In genomic region chr17:26836786-26837545, GRCm38 (mm10) we compare ENCODE assay signal across 14 mouse cellular contexts. TPM values are rescaled to one million over a fixed set of nuclear protein-coding genes. Genes with fewer than 3 reads are reported as not detected.
DNase-seq lines count a peak whose midpoint lies in the region; ATAC-seq lines count a peak whose summit lies in the region.
"Had no signal": no experiment of that assay in that cellular context is flagged by ENCODE, and none has a peak within 500 bp of the region (broad histone marks: within the 10 kb centered on the region; RNA-seq: fewer than 3 reads in every experiment).

No protein-coding gene starts in this region.

- ATAC-seq in heart, embryonic 14.5 days (ENCODE audit: insufficient number of reproducible peaks, insufficient read depth, low FRiP score, low read depth) = no peak
- no peak for ATAC-seq in stomach, embryonic 16.5 days (ENCODE audit: insufficient read depth, low FRiP score)
- ATAC-seq: activated CD4-positive, CD25-positive, alpha-beta regulatory T cell, adult 4 months had no signal

- peak overlapping the region; percentile 80 for H3K4me3 ChIP-seq in heart, embryonic 10.5 days
- peak overlapping the region; percentile 63 to 81 for H3K4me3 ChIP-seq in heart, embryonic 14.5 days (ENCODE audit: control insufficient read depth in 1 of 2, insufficient read depth in 1 of 2, low read depth in 1 of 2, low read length in 2 of 2)
- H3K4me3 ChIP-seq in stomach, embryonic 16.5 days (replicated peaks; ENCODE audit: low read length) = peak overlapping the region; percentile 12
- H3K4me3 ChIP-seq: hindbrain, embryonic 15.5 days; layer of hippocampus, adult 2 months; midbrain, embryonic 12.5 days had no signal

- H3K4me2 ChIP-seq in heart, embryonic 14.5 days (ENCODE audit: low read length) = peak overlapping the region; percentile 84
- no peak overlapping the region for H3K4me2 ChIP-seq in stomach, embryonic 16.5 days (ENCODE audit: low read depth, low read length)
- H3K4me2 ChIP-seq: hindbrain, embryonic 15.5 days; midbrain, embryonic 12.5 days had no signal

- WGBS in heart, embryonic 10.5 days = 6% methylated on average over 19 of the region's 19 CpGs
- WGBS in heart, embryonic 14.5 days = 5% methylated on average over 19 of the region's 19 CpGs
- WGBS in stomach, embryonic 16.5 days = 8% methylated on average over 19 of the region's 19 CpGs

- H3K4me1 ChIP-seq in heart, embryonic 10.5 days = peaks cover 18% of the 10 kb centered on the region
- peaks cover 3 to 6% of the 10 kb centered on the region in 2 experiments; a peak in 3 of 4 replicates for H3K4me1 ChIP-seq in heart, embryonic 14.5 days (ENCODE audit: control insufficient read depth in 2 of 2, insufficient read depth in 2 of 2, low read length in 2 of 2)
- H3K4me1 ChIP-seq in stomach, embryonic 16.5 days (ENCODE audit: control insufficient read depth, insufficient read depth, low read length) = no peaks in the 10 kb centered on the region; the same call in 1 of the 2 replicates
- H3K4me1 ChIP-seq: midbrain, embryonic 12.5 days had no signal

- peaks cover 67% of the 10 kb centered on the region for H3K36me3 ChIP-seq in heart, embryonic 10.5 days
- peaks cover 60% of the 10 kb centered on the region for H3K36me3 ChIP-seq in heart, embryonic 14.5 days (ENCODE audit: control insufficient read depth, insufficient read depth, low read length)
- H3K36me3 ChIP-seq in stomach, embryonic 16.5 days (ENCODE audit: control insufficient read depth, insufficient read depth, low read length) = no peaks in the 10 kb centered on the region
- H3K36me3 ChIP-seq: hindbrain, embryonic 15.5 days; midbrain, embryonic 12.5 days had no signal

- H3K9ac ChIP-seq in heart, embryonic 14.5 days (ENCODE audit: low read length) = peak overlapping the region; percentile 100
- no peak overlapping the region for H3K9ac ChIP-seq in stomach, embryonic 16.5 days (ENCODE audit: low read length)
- H3K9ac ChIP-seq: hindbrain, embryonic 15.5 days; midbrain, embryonic 12.5 days had no signal

- peaks cover 79% of the 10 kb centered on the region for H3K27me3 ChIP-seq in heart, embryonic 10.5 days (ENCODE audit: insufficient read depth, poor library complexity, severe bottlenecking)
- peaks cover 46% of the 10 kb centered on the region for H3K27me3 ChIP-seq in heart, embryonic 14.5 days (ENCODE audit: control insufficient read depth, insufficient read depth, low read length)
- peaks cover 75% of the 10 kb centered on the region for H3K27me3 ChIP-seq in stomach, embryonic 16.5 days (ENCODE audit: control insufficient read depth, insufficient read depth, low read length)

- peak; percentile 73 for DNase-seq in heart, embryonic 10.5 days (ENCODE audit: low spot score)
- DNase-seq in heart, adult 9 months (ENCODE audit: low spot score in 2 of 2) = no peak
- DNase-seq in retina, embryonic 14.5 days (ENCODE audit: low spot score) = peak; percentile 33
- no peak for DNase-seq in retina, postnatal 1 day
- DNase-seq in thymus, postnatal 4 days = no peak
- DNase-seq: liver had no signal

- H3K9me3 ChIP-seq in heart, embryonic 10.5 days = no peaks in the 10 kb centered on the region
- H3K9me3 ChIP-seq in heart, embryonic 14.5 days (ENCODE audit: control insufficient read depth, low read length) = no peaks in the 10 kb centered on the region; the same call in 1 of the 2 replicates
- H3K9me3 ChIP-seq in stomach, embryonic 16.5 days (replicated peaks; ENCODE audit: control insufficient read depth, low read length) = no peaks in the 10 kb centered on the region
- H3K9me3 ChIP-seq: hindbrain, embryonic 15.5 days; midbrain, embryonic 12.5 days had no signal

- peak overlapping the region; percentile 97 for H3K27ac ChIP-seq in heart, embryonic 10.5 days
- peak overlapping the region; percentile 76 to 97 for H3K27ac ChIP-seq in heart, embryonic 14.5 days (replicated peaks in 1 of 2; ENCODE audit: control insufficient read depth in 1 of 2, insufficient read depth in 1 of 2, low read depth in 2 of 2, low read length in 2 of 2)
- H3K27ac ChIP-seq in stomach, embryonic 16.5 days (ENCODE audit: low read length) = no peak overlapping the region
- H3K27ac ChIP-seq: hindbrain, embryonic 15.5 days; layer of hippocampus, adult 2 months; midbrain, embryonic 12.5 days had no signal

RNA-seq across cellular contexts. Expression of gene Nkx2-5, which starts 7.8 kb away (rescaled TPM):
- 146 and 189 TPM in 2 replicates for polyA plus RNA-seq in heart, embryonic 10.5 days (2016; fragmentation: Nextera tagmentation; extraction: Ambion mirVana)
- 172 and 177 TPM in 2 replicates for polyA plus RNA-seq in heart, embryonic 14.5 days (2014; fragmentation: Nextera tagmentation; extraction: Ambion mirVana)
- polyA plus RNA-seq in stomach, embryonic 16.5 days (2015; fragmentation: Nextera tagmentation; extraction: Ambion mirVana) = 2.3 and 4.6 TPM in 2 replicates
- polyA plus RNA-seq: activated CD4-positive, CD25-positive, alpha-beta regulatory T cell, adult 4 months; kidney, embryonic 14.5 days; midbrain, embryonic 12.5 days; neural tube, embryonic 11.5 days had no signal

RNA-seq across cellular contexts. Expression of gene Bnip1, which starts 56.1 kb away (rescaled TPM):
- 51.1 and 51.6 TPM in 2 replicates for polyA plus RNA-seq in heart, embryonic 10.5 days (2016; fragmentation: Nextera tagmentation; extraction: Ambion mirVana)
- polyA plus RNA-seq in heart, embryonic 14.5 days (2014; fragmentation: Nextera tagmentation; extraction: Ambion mirVana) = 52.9 and 54.9 TPM in 2 replicates
- polyA plus RNA-seq in stomach, embryonic 16.5 days (2015; fragmentation: Nextera tagmentation; extraction: Ambion mirVana) = 44.9 and 51.9 TPM in 2 replicates

Comparison
In these comparisons a context has a peak if more than half of its experiments do, and no peak if none do; other contexts are left out.
1. DNase-seq: peak in heart, embryonic 10.5 days (single experiment) and retina, embryonic 14.5 days (single experiment); none in heart, adult 9 months (0 of 2), retina, postnatal 1 day (single experiment) and thymus, postnatal 4 days (single experiment).
2. H3K4me3 ChIP-seq: peak in every context shown above with its lines; median percentile 80 in heart, embryonic 10.5 days; 72 in heart, embryonic 14.5 days; 12 in stomach, embryonic 16.5 days.
3. RNA of gene Nkx2-5, which starts 7.8 kb away (polyA plus RNA-seq): 172 to 177 TPM in heart, embryonic 14.5 days and 146 to 189 TPM in heart, embryonic 10.5 days; 2.3 to 4.6 TPM in stomach, embryonic 16.5 days; every median in the first group is over 10 times any median in the second.